Mouse (Mus musculus): ENCODE data around the gene Dlk2.

- TF ChIP-seq CTCF (IDR thresholded peaks at IDR 0.05; ENCODE audit: low read depth) (peak; percentile 68), EP300 (optimal IDR thresholded peaks at IDR 0.05) (no peak)
Measured at GRCm38 (mm10) chr17:46327906-46328534, 30.8 kb downstream of the Dlk2 start, which contains the start of gene Abcc10.
